Mouse (Mus musculus): ENCODE measurements around the gene Gm49711. TPM values are rescaled to one million over a fixed set of nuclear protein-coding genes. Genes with fewer than 3 reads are reported as not detected.

The Gm49711 gene
- total and polyA plus RNA-seq, 3 experiments, result 4.2 TPM; not detected in 2

GRCm38 (mm10) chr16:92060213-92060612 lies 2.1 kb downstream of the Gm49711 start:
- no peak for ATAC-seq (ENCODE audit: extremely low read depth, insufficient number of reproducible peaks, low FRiP score, poor library complexity, severe bottlenecking)
- Histone ChIP-seq H3K9me3 (replicated peaks) (no peaks in the 10 kb centered on the region), H3K4me1 (ENCODE audit: insufficient read depth, low read depth, low read length) (peaks cover 20% of the 10 kb centered on the region), H3K36me3 (replicated peaks) (peaks cover 53% of the 10 kb centered on the region), H3K4me3 (ENCODE audit: low read depth, low read length) (no peak overlapping the region), H3K27me3 (ENCODE audit: insufficient read depth, low read length) (no peaks in the 10 kb centered on the region)
- TF ChIP-seq POLR2AphosphoS5 (IDR thresholded peaks at IDR 0.05; ENCODE audit: insufficient replicate concordance, low read depth, low read length) (no peak), GATA2 (IDR thresholded peaks at IDR 0.05; ENCODE audit: borderline replicate concordance, low read depth, low read length) (no peak), CTCF (IDR thresholded peaks at IDR 0.05; ENCODE audit: low read depth, low read length) (no peak), TAL1 (conservative IDR thresholded peaks at IDR 0.05; ENCODE audit: low read depth, low read length) (no peak), GATA1 (IDR thresholded peaks at IDR 0.05; ENCODE audit: borderline replicate concordance, low read length) (no peak)
- DNase-seq (ENCODE audit: low spot score), result no peak

GRCm38 (mm10) chr16:92061586-92061985 lies 3.5 kb downstream of the Gm49711 start:
- no peak for DNase-seq (ENCODE audit: low spot score)
- Histone ChIP-seq H3K4me3 (ENCODE audit: low read depth, low read length) (no peak overlapping the region), H3K9me3 (replicated peaks) (no peaks in the 10 kb centered on the region), H3K36me3 (replicated peaks) (peaks cover 67% of the 10 kb centered on the region), H3K4me1 (ENCODE audit: insufficient read depth, low read depth, low read length) (peaks cover 22% of the 10 kb centered on the region), H3K27me3 (ENCODE audit: insufficient read depth, low read length) (no peaks in the 10 kb centered on the region)
- TF ChIP-seq POLR2AphosphoS5 (IDR thresholded peaks at IDR 0.05; ENCODE audit: insufficient replicate concordance, low read depth, low read length) (no peak), TAL1 (conservative IDR thresholded peaks at IDR 0.05; ENCODE audit: low read depth, low read length) (no peak), CTCF (IDR thresholded peaks at IDR 0.05; ENCODE audit: low read depth, low read length) (no peak), GATA1 (IDR thresholded peaks at IDR 0.05; ENCODE audit: borderline replicate concordance, low read length) (no peak), GATA2 (IDR thresholded peaks at IDR 0.05; ENCODE audit: borderline replicate concordance, low read depth, low read length) (no peak)
- ATAC-seq (ENCODE audit: extremely low read depth, insufficient number of reproducible peaks, low FRiP score, poor library complexity, severe bottlenecking), result no peak

DNA sequence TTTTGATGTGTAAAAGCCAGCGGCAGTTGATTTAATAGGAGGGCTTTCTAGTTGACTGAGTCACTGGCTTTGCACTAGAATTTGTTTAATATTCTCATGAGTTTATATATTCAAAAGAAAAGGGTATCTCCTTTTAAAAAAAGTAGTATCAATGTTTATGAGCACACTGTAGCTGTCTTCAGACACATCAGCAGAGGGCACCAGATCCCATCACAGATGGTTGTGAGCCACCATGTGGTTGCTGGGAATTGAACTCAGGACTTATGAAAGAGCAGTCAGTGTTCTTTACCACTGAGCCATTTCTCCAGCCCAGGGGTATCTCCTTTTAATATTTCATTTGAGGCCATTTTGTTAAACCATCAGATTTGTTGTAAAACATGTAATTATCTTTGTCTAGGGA lies 4.7 kb downstream of the Gm49711 start:
- Histone ChIP-seq H3K27me3 (ENCODE audit: insufficient read depth, low read length) (no peaks in the 10 kb centered on the region), H3K36me3 (replicated peaks) (peaks cover 78% of the 10 kb centered on the region), H3K4me3 (ENCODE audit: low read depth, low read length) (no peak overlapping the region), H3K4me1 (ENCODE audit: insufficient read depth, low read depth, low read length) (peaks cover 16% of the 10 kb centered on the region), H3K9me3 (replicated peaks) (no peaks in the 10 kb centered on the region)
- TF ChIP-seq POLR2AphosphoS5 (IDR thresholded peaks at IDR 0.05; ENCODE audit: insufficient replicate concordance, low read depth, low read length), result no peak
- TF ChIP-seq CTCF (IDR thresholded peaks at IDR 0.05; ENCODE audit: low read depth, low read length), result no peak
- no peak for TF ChIP-seq TAL1 (conservative IDR thresholded peaks at IDR 0.05; ENCODE audit: low read depth, low read length)
- TF ChIP-seq GATA1 (IDR thresholded peaks at IDR 0.05; ENCODE audit: borderline replicate concordance, low read length), result no peak
- TF ChIP-seq GATA2 (IDR thresholded peaks at IDR 0.05; ENCODE audit: borderline replicate concordance, low read depth, low read length), result no peak
- ATAC-seq (ENCODE audit: extremely low read depth, insufficient number of reproducible peaks, low FRiP score, poor library complexity, severe bottlenecking) (no peak), DNase-seq (ENCODE audit: low spot score) (no peak)

DNA sequence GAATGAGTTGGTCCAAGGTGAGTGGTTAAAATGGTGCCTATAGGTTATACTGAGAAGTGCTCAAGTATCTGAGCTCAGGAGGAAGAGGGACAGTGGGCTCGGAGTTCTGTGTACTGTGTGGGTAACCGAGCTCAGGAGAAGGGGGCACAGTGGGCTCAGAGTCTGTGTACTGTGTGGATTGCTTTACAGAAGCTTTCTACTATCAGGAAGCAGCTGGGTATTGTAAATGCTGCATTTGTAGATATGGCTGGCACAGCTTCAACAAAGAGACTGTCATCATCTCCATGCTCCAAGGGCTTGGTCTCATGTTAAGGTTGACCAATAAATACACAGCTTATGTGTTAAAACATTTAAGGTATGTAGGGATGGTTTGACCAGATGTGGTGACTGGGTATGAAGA lies 6.7 kb downstream of the Gm49711 start:
- ATAC-seq (ENCODE audit: extremely low read depth, insufficient number of reproducible peaks, low FRiP score, poor library complexity, severe bottlenecking) (no peak), DNase-seq (ENCODE audit: low spot score) (no peak)
- Histone ChIP-seq H3K27me3 (ENCODE audit: insufficient read depth, low read length) (no peaks in the 10 kb centered on the region), H3K4me1 (ENCODE audit: insufficient read depth, low read depth, low read length) (peaks cover 7% of the 10 kb centered on the region), H3K9me3 (replicated peaks) (no peaks in the 10 kb centered on the region), H3K4me3 (ENCODE audit: low read depth, low read length) (no peak overlapping the region), H3K36me3 (replicated peaks) (peaks cover 90% of the 10 kb centered on the region)
- TF ChIP-seq GATA1 (IDR thresholded peaks at IDR 0.05; ENCODE audit: borderline replicate concordance, low read length) (no peak), CTCF (IDR thresholded peaks at IDR 0.05; ENCODE audit: low read depth, low read length) (no peak), POLR2AphosphoS5 (IDR thresholded peaks at IDR 0.05; ENCODE audit: insufficient replicate concordance, low read depth, low read length) (no peak), TAL1 (conservative IDR thresholded peaks at IDR 0.05; ENCODE audit: low read depth, low read length) (no peak), GATA2 (IDR thresholded peaks at IDR 0.05; ENCODE audit: borderline replicate concordance, low read depth, low read length) (no peak)

GRCm38 (mm10) chr16:92070338-92070737 lies 12.2 kb downstream of the Gm49711 start:
- Histone ChIP-seq H3K9me3 (replicated peaks) (no peaks in the 10 kb centered on the region), H3K4me3 (ENCODE audit: low read depth, low read length) (no peak overlapping the region), H3K36me3 (replicated peaks) (peaks cover 77% of the 10 kb centered on the region), H3K27me3 (ENCODE audit: insufficient read depth, low read length) (no peaks in the 10 kb centered on the region), H3K4me1 (ENCODE audit: insufficient read depth, low read depth, low read length) (0 out of 2 replicates have a peak, but pooled peaks cover 2% of the 10 kb centered on the region)
- ATAC-seq (ENCODE audit: extremely low read depth, insufficient number of reproducible peaks, low FRiP score, poor library complexity, severe bottlenecking) (no peak), DNase-seq (ENCODE audit: low spot score) (no peak)
- TF ChIP-seq GATA1 (IDR thresholded peaks at IDR 0.05; ENCODE audit: borderline replicate concordance, low read length) (no peak), POLR2AphosphoS5 (IDR thresholded peaks at IDR 0.05; ENCODE audit: insufficient replicate concordance, low read depth, low read length) (no peak)

- TF ChIP-seq TAL1 (conservative IDR thresholded peaks at IDR 0.05; ENCODE audit: low read depth, low read length) (no peak), POLR2AphosphoS5 (IDR thresholded peaks at IDR 0.05; ENCODE audit: insufficient replicate concordance, low read depth, low read length) (no peak), GATA1 (IDR thresholded peaks at IDR 0.05; ENCODE audit: borderline replicate concordance, low read length) (no peak), GATA2 (IDR thresholded peaks at IDR 0.05; ENCODE audit: borderline replicate concordance, low read depth, low read length) (no peak), CTCF (IDR thresholded peaks at IDR 0.05; ENCODE audit: low read depth, low read length) (no peak)
- no peaks in the 10 kb centered on the region for H3K9me3 ChIP-seq (replicated peaks)
- no peaks in the 10 kb centered on the region for H3K4me1 ChIP-seq (ENCODE audit: insufficient read depth, low read depth, low read length)
- H3K36me3 ChIP-seq (replicated peaks), result peaks cover 50% of the 10 kb centered on the region
- H3K27me3 ChIP-seq (ENCODE audit: insufficient read depth, low read length), result no peaks in the 10 kb centered on the region
- no peak for DNase-seq (ENCODE audit: low spot score)
- no peak overlapping the region for H3K4me3 ChIP-seq (ENCODE audit: low read depth, low read length)
- no peak for ATAC-seq (ENCODE audit: extremely low read depth, insufficient number of reproducible peaks, low FRiP score, poor library complexity, severe bottlenecking)
Measured at GRCm38 (mm10) chr16:92076797-92077196, 18.7 kb downstream of the Gm49711 start.

Data from G1E (cell line).